In the genomic region with DNA sequence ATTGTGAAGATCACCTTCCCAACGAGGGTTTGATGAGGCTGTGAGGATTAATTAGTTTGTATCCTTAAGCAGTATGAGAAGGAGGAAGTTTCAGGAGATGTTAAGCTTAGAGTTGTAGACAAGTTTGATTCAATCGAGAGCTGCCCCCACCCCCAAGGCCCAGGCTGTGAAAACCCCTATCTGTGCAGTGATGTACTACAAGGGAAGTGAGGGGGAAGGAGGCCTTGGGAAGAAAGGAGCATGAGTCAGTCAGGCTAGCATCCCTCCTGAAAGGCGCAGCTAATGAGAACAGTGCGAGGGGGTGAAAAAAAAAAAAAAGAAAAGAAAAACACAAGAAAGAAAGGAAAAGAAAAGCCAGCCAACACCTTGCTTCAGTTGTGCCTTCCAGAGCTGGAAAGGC, we compare ENCODE assay signal across 19 mouse cellular contexts. TPM values are rescaled to one million over a fixed set of nuclear protein-coding genes. Genes with fewer than 3 reads are reported as not detected.
A peak's percentile ranks its signal among the peaks of the same experiment; 100 is the strongest.
DNase-seq lines count a peak whose midpoint lies in the region; ATAC-seq and TF ChIP-seq lines count a peak whose summit lies in the region.
"Had no signal": no experiment of that assay in that cellular context is flagged by ENCODE, and none has a peak within 500 bp of the region (broad histone marks: within the 10 kb centered on the region; RNA-seq: fewer than 3 reads in every experiment).

No protein-coding gene starts in this region.

- no peaks in the 10 kb centered on the region for H3K9me3 ChIP-seq in hindbrain, postnatal 0 days (ENCODE audit: low read length)
- H3K9me3 ChIP-seq in hindbrain, embryonic 12.5 days (replicated peaks): no peaks in the 10 kb centered on the region
- no peaks in the 10 kb centered on the region for H3K9me3 ChIP-seq in midbrain, postnatal 0 days (ENCODE audit: low read length)
- no peaks in the 10 kb centered on the region for H3K9me3 ChIP-seq in midbrain, embryonic 11.5 days (ENCODE audit: control insufficient read depth, low read length)
- H3K9me3 ChIP-seq: limb, embryonic 12.5 days; liver, embryonic 13.5 days; lung, embryonic 15.5 days; midbrain, embryonic 10.5 days had no signal

- no peak for DNase-seq in hindbrain, postnatal 0 days (ENCODE audit: low spot score)
- DNase-seq in midbrain, postnatal 0 days (ENCODE audit: low spot score): no peak
- no peak for DNase-seq in midbrain, embryonic 11.5 days (ENCODE audit: low spot score, missing footprints)
- DNase-seq in ZHBTc4 (ENCODE audit: low read depth, low spot score): peak; percentile 21
- DNase-seq in cerebellum, adult 9-11 months: no peak
- DNase-seq: cerebellum, postnatal 14 days; embryo, embryonic 11 days; gastrocnemius, postnatal 36 days; kidney, adult 8-10 months; kidney, postnatal 14 days; liver, embryonic 13.5 days; right cerebral cortex, postnatal 4 days had no signal

- no peak overlapping the region for H3K4me2 ChIP-seq in hindbrain, postnatal 0 days (ENCODE audit: low read depth, low read length)
- no peak overlapping the region for H3K4me2 ChIP-seq in hindbrain, embryonic 12.5 days (replicated peaks)
- H3K4me2 ChIP-seq in midbrain, postnatal 0 days (ENCODE audit: low read depth, low read length, poor library complexity, severe bottlenecking): no peak overlapping the region
- no peak overlapping the region for H3K4me2 ChIP-seq in midbrain, embryonic 11.5 days
- H3K4me2 ChIP-seq: limb, embryonic 12.5 days; liver, embryonic 13.5 days; lung, embryonic 15.5 days had no signal

- H3K9ac ChIP-seq in hindbrain, postnatal 0 days (replicated peaks; ENCODE audit: low read length): no peak overlapping the region
- H3K9ac ChIP-seq in hindbrain, embryonic 12.5 days: no peak overlapping the region
- no peak overlapping the region for H3K9ac ChIP-seq in midbrain, postnatal 0 days (replicated peaks; ENCODE audit: low read length, poor library complexity, severe bottlenecking)
- H3K9ac ChIP-seq in midbrain, embryonic 11.5 days (ENCODE audit: low read length): no peak overlapping the region
- H3K9ac ChIP-seq: limb, embryonic 12.5 days; liver, embryonic 13.5 days; lung, embryonic 15.5 days had no signal

- no peak for ATAC-seq in hindbrain, postnatal 0 days
- no peak for ATAC-seq in hindbrain, embryonic 12.5 days (ENCODE audit: low FRiP score)
- no peak for ATAC-seq in midbrain, postnatal 0 days (ENCODE audit: low FRiP score)
- no peak for ATAC-seq in midbrain, embryonic 11.5 days (ENCODE audit: low FRiP score)

- WGBS in hindbrain, postnatal 0 days: 47% methylated on average over 4 of the region's 4 CpGs
- WGBS in hindbrain, embryonic 12.5 days: 37% methylated on average over 4 of the region's 4 CpGs
- WGBS in midbrain, postnatal 0 days: 38% methylated on average over 4 of the region's 4 CpGs
- WGBS in midbrain, embryonic 11.5 days: 34% methylated on average over 4 of the region's 4 CpGs
- WGBS in olfactory bulb, adult 2 months: 34% methylated on average over 4 of the region's 4 CpGs

- H3K4me3 ChIP-seq in hindbrain, postnatal 0 days (ENCODE audit: low read length): no peak overlapping the region
- no peak overlapping the region for H3K4me3 ChIP-seq in hindbrain, embryonic 12.5 days
- no peak overlapping the region for H3K4me3 ChIP-seq in midbrain, postnatal 0 days (ENCODE audit: low read depth, low read length)
- no peak overlapping the region for H3K4me3 ChIP-seq in midbrain, embryonic 11.5 days (ENCODE audit: low read depth, low read length)
- no peak overlapping the region for H3K4me3 ChIP-seq in olfactory bulb, adult 2 months (ENCODE audit: insufficient read depth, low read depth, low read length)
- H3K4me3 ChIP-seq: limb, embryonic 12.5 days; liver, embryonic 13.5 days; lung, embryonic 15.5 days; midbrain, embryonic 10.5 days had no signal

- H3K27ac ChIP-seq in hindbrain, postnatal 0 days: no peak overlapping the region
- H3K27ac ChIP-seq in hindbrain, embryonic 12.5 days: no peak overlapping the region
- no peak overlapping the region for H3K27ac ChIP-seq in midbrain, postnatal 0 days (ENCODE audit: low read depth, low read length)
- H3K27ac ChIP-seq in midbrain, embryonic 11.5 days (ENCODE audit: low read depth, low read length): no peak overlapping the region
- peak overlapping the region; percentile 94 for H3K27ac ChIP-seq in olfactory bulb, adult 2 months (ENCODE audit: insufficient read depth, low read depth, low read length)
- H3K27ac ChIP-seq: limb, embryonic 12.5 days; liver, embryonic 13.5 days; lung, embryonic 15.5 days; macrophage; midbrain, embryonic 10.5 days had no signal

- 0 out of 2 replicates have a peak, but pooled peaks have one; percentile 26 for TF ChIP-seq CTCF in hindbrain, postnatal 0 days (IDR thresholded peaks at IDR 0.05; ENCODE audit: low read depth)
- peak; percentile 34 for TF ChIP-seq CTCF in midbrain, postnatal 0 days (IDR thresholded peaks at IDR 0.05)
- no peak for TF ChIP-seq CTCF in olfactory bulb, adult 2 months (IDR thresholded peaks at IDR 0.05; ENCODE audit: insufficient read depth, low read depth, low read length)

- no peaks in the 10 kb centered on the region for H3K36me3 ChIP-seq in hindbrain, postnatal 0 days (ENCODE audit: insufficient read depth, low read length)
- no peaks in the 10 kb centered on the region for H3K36me3 ChIP-seq in hindbrain, embryonic 12.5 days
- H3K36me3 ChIP-seq in midbrain, postnatal 0 days (ENCODE audit: insufficient read depth, low read length): no peaks in the 10 kb centered on the region
- no peaks in the 10 kb centered on the region for H3K36me3 ChIP-seq in midbrain, embryonic 11.5 days (ENCODE audit: control insufficient read depth, insufficient read depth, low read length)
- H3K36me3 ChIP-seq: G1E; limb, embryonic 12.5 days; liver, embryonic 13.5 days; lung, embryonic 15.5 days; midbrain, embryonic 10.5 days had no signal

- TF ChIP-seq POLR2A in olfactory bulb, adult 2 months (IDR thresholded peaks at IDR 0.05; ENCODE audit: insufficient read depth, low read depth, low read length): no peak

- H3K4me1 ChIP-seq in hindbrain, postnatal 0 days (ENCODE audit: insufficient read depth, low read length): peaks cover 10% of the 10 kb centered on the region
- H3K4me1 ChIP-seq in hindbrain, embryonic 12.5 days: peaks cover 24% of the 10 kb centered on the region
- 0 out of 2 replicates have a peak, but pooled peaks cover 2% of the 10 kb centered on the region for H3K4me1 ChIP-seq in midbrain, postnatal 0 days (ENCODE audit: insufficient read depth, low read length)
- H3K4me1 ChIP-seq in midbrain, embryonic 11.5 days (ENCODE audit: control insufficient read depth, insufficient read depth, low read length): peaks cover 19% of the 10 kb centered on the region
- peaks cover 60% of the 10 kb centered on the region for H3K4me1 ChIP-seq in olfactory bulb, adult 2 months (ENCODE audit: control insufficient read depth, insufficient read depth, low read length)

- peaks cover 5% of the 10 kb centered on the region for H3K27me3 ChIP-seq in hindbrain, postnatal 0 days (ENCODE audit: insufficient read depth, low read length)
- H3K27me3 ChIP-seq in hindbrain, embryonic 12.5 days: peaks cover 8% of the 10 kb centered on the region
- H3K27me3 ChIP-seq in midbrain, postnatal 0 days (ENCODE audit: insufficient read depth, low read length): 0 out of 2 replicates have a peak, but pooled peaks cover 4% of the 10 kb centered on the region
- peaks cover 10% of the 10 kb centered on the region for H3K27me3 ChIP-seq in midbrain, embryonic 11.5 days (ENCODE audit: control insufficient read depth, insufficient read depth, low read length)

RNA-seq across cellular contexts. Expression of a gene that starts 5.8 kb away (rescaled TPM):
- total RNA-seq in hindbrain, postnatal 0 days (2014; rRNA removed): 30.0 and 31.6 TPM in 2 replicates
- 9.8 and 12.0 TPM in 2 replicates for polyA plus RNA-seq in hindbrain, postnatal 0 days (2015; fragmentation: Nextera tagmentation; extraction: Ambion mirVana)
- 25.9 and 37.1 TPM in 2 replicates for polyA plus RNA-seq in hindbrain, embryonic 12.5 days (2016; fragmentation: Nextera tagmentation; extraction: Ambion mirVana)
- 55.2 and 56.8 TPM in 2 replicates for total RNA-seq in midbrain, postnatal 0 days (2014; rRNA removed)
- polyA plus RNA-seq in midbrain, postnatal 0 days (2015; fragmentation: Nextera tagmentation; extraction: Ambion mirVana): 18.9 and 19.0 TPM in 2 replicates
- polyA plus RNA-seq in midbrain, embryonic 11.5 days (2014; fragmentation: Nextera tagmentation; extraction: Ambion mirVana): 4.5 and 6.3 TPM in 2 replicates
- 49.8 and 56.3 TPM in 2 replicates for polyA plus RNA-seq in olfactory bulb, adult 2 months (2012; ENCODE audit: insufficient read depth, insufficient read length, low replicate concordance, missing spikeins)
- polyA plus RNA-seq: G1E, macrophage had no signal
